Comparison of ENCODE assay signal across 8 mouse cellular contexts in genomic region chr1:171064491-171065242, GRCm38 (mm10). TPM values are rescaled to one million over a fixed set of nuclear protein-coding genes. Genes with fewer than 3 reads are reported as not detected.
DNase-seq lines count a peak whose midpoint lies in the region; ATAC-seq lines count a peak whose summit lies in the region.
"Not testable (repeated sequence)": the region's sequence is repeated elsewhere in the genome, so short reads cannot be mapped to it uniquely, and the experiment has no call there.

Gene Fcgr3, minus strand, starts transcription at chr1:171064935.

- H3K27me3 ChIP-seq in forebrain, embryonic 11.5 days (ENCODE audit: control insufficient read depth, insufficient read depth, low read length) = peaks cover 22% of the 10 kb centered on the region
- H3K27me3 ChIP-seq in heart, embryonic 14.5 days (ENCODE audit: control insufficient read depth, insufficient read depth, low read length) = peaks cover 26% of the 10 kb centered on the region
- H3K27me3 ChIP-seq in liver, embryonic 13.5 days = peaks cover 31% of the 10 kb centered on the region
- not testable (repeated sequence) for H3K27me3 ChIP-seq in splenic B cell, adult 2 months (ENCODE audit: control insufficient read depth, insufficient read depth, low read length, poor library complexity, severe bottlenecking)

- H3K27ac ChIP-seq in forebrain, embryonic 11.5 days (ENCODE audit: low read depth, low read length); heart, embryonic 14.5 days (replicated peaks in 1 of 2; ENCODE audit: control insufficient read depth in 1 of 2, insufficient read depth in 1 of 2, low read depth in 2 of 2, low read length in 2 of 2): not testable (repeated sequence)
- peak within 1 kb of the TSS; percentile 2; the same call in 1 of the 2 replicates for H3K27ac ChIP-seq in liver, embryonic 13.5 days

- peak within 1 kb of the TSS; percentile 45 for H3K4me3 ChIP-seq in forebrain, embryonic 11.5 days (ENCODE audit: low read depth, low read length)
- peak within 1 kb of the TSS; percentile 37 for H3K4me3 ChIP-seq in heart, embryonic 14.5 days (ENCODE audit: control insufficient read depth in 1 of 2, insufficient read depth in 1 of 2, low read depth in 1 of 2, low read length in 2 of 2)
- peak within 1 kb of the TSS; percentile 51 for H3K4me3 ChIP-seq in liver, embryonic 13.5 days (replicated peaks)

- ATAC-seq in CD4-positive, CD25-positive, alpha-beta regulatory T cell, adult 4 months = peak; percentile 15
- peak; percentile 63 for ATAC-seq in forebrain, embryonic 11.5 days (replicated peaks; ENCODE audit: low FRiP score)
- ATAC-seq in heart, embryonic 14.5 days (ENCODE audit: insufficient number of reproducible peaks, insufficient read depth, low FRiP score, low read depth) = peak; percentile 25
- ATAC-seq in liver, embryonic 13.5 days (ENCODE audit: low read depth) = peak; percentile 73

- peak; percentile 93 for DNase-seq in c-Kit-positive CD71-positive TER-119-negative erythroid progenitor cells, embryonic 14.5 days (ENCODE audit: low read depth)
- peak; percentile 92 for DNase-seq in forebrain, embryonic 11.5 days (ENCODE audit: low spot score)
- peak; percentile 82 for DNase-seq in kidney, postnatal 14 days
- peak; percentile 78 for DNase-seq in liver, embryonic 13.5 days
- DNase-seq in naive thymus-derived CD4-positive, alpha-beta T cell, adult 2 months (ENCODE audit: low read depth) = peak; percentile 70
- peak; percentile 60 for DNase-seq in splenic B cell, adult 2 months (ENCODE audit: low read depth, low spot score)

- peak within 1 kb of the TSS; percentile 58 for H3K4me2 ChIP-seq in forebrain, embryonic 11.5 days (ENCODE audit: low read depth, low read length, severe bottlenecking)
- peak within 1 kb of the TSS; percentile 56 for H3K4me2 ChIP-seq in heart, embryonic 14.5 days (ENCODE audit: low read length)
- peak within 1 kb of the TSS; percentile 62 for H3K4me2 ChIP-seq in liver, embryonic 13.5 days

- H3K36me3 ChIP-seq in forebrain, embryonic 11.5 days (ENCODE audit: control insufficient read depth, insufficient read depth, low read length); heart, embryonic 14.5 days (ENCODE audit: control insufficient read depth, insufficient read depth, low read length); liver, embryonic 13.5 days; splenic B cell, adult 2 months (ENCODE audit: control insufficient read depth, insufficient read depth, low read length, poor library complexity, severe bottlenecking): not testable (repeated sequence)

- H3K4me1 ChIP-seq in forebrain, embryonic 11.5 days (replicated peaks; ENCODE audit: control insufficient read depth, insufficient read depth, low read length) = not testable (repeated sequence)
- H3K4me1 ChIP-seq in heart, embryonic 14.5 days (ENCODE audit: control insufficient read depth in 2 of 2, insufficient read depth in 2 of 2, low read length in 2 of 2) = peaks cover 4 to 10% of the 10 kb centered on the region in 2 experiments
- peaks cover 31% of the 10 kb centered on the region for H3K4me1 ChIP-seq in liver, embryonic 13.5 days (replicated peaks)

- not testable (repeated sequence) for H3K9me3 ChIP-seq in forebrain, embryonic 11.5 days (ENCODE audit: control insufficient read depth, low read length); heart, embryonic 14.5 days (ENCODE audit: control insufficient read depth, low read length); liver, embryonic 13.5 days (replicated peaks)

- peak within 1 kb of the TSS; percentile 39; the same call in 1 of the 2 replicates for H3K9ac ChIP-seq in forebrain, embryonic 11.5 days (ENCODE audit: low read length)
- H3K9ac ChIP-seq in heart, embryonic 14.5 days (ENCODE audit: low read length) = peak within 1 kb of the TSS; percentile 4; the same call in 1 of the 2 replicates
- H3K9ac ChIP-seq in liver, embryonic 13.5 days = peak within 1 kb of the TSS; percentile 53

- 3% methylated on average over 37 of the region's 75 CpGs for WGBS in forebrain, embryonic 11.5 days
- WGBS in heart, embryonic 14.5 days = under 1% methylated on average over 41 of the region's 75 CpGs
- WGBS in liver, embryonic 13.5 days (ENCODE audit: insufficient replicate concordance) = under 1% methylated on average over 44 of the region's 75 CpGs

RNA-seq across cellular contexts. Expression of gene Fcgr3, which starts in this region (rescaled TPM):
- polyA plus RNA-seq in CD4-positive, CD25-positive, alpha-beta regulatory T cell, adult 4 months (2017; shearing (Covaris generic)) = not detected
- polyA plus RNA-seq in forebrain, embryonic 11.5 days (2014; fragmentation: Nextera tagmentation; extraction: Ambion mirVana) = 4.3 TPM in 2 replicates
- 9.7 and 9.8 TPM in 2 replicates for polyA plus RNA-seq in heart, embryonic 14.5 days (2014; fragmentation: Nextera tagmentation; extraction: Ambion mirVana)
- 17.9 and 23.1 TPM in 2 replicates for polyA plus RNA-seq in liver, embryonic 13.5 days (2015; fragmentation: Nextera tagmentation; extraction: Ambion mirVana)

Comparison
In these comparisons a context has a peak if more than half of its experiments do, and no peak if none do; other contexts are left out.
1. Peak in ATAC-seq in CD4-positive, CD25-positive, alpha-beta regulatory T cell, adult 4 months; RNA of the gene not detected or under 1 TPM.
2. ATAC-seq: peak in every context shown above with its lines; median percentile 73 in liver, embryonic 13.5 days; 63 in forebrain, embryonic 11.5 days; 25 in heart, embryonic 14.5 days; 15 in CD4-positive, CD25-positive, alpha-beta regulatory T cell, adult 4 months.